Mouse (Mus musculus): ENCODE data around the gene Fam208a.

Gene Fam208a

GRCm38 (mm10) chr14:27428573-27428972 is at the start of gene Fam208a:
TSS of gene Fam208a (plus strand) at chr14:27428834.
- DNase-seq = peak; percentile 95

- no peak for DNase-seq
Observed at GRCm38 (mm10) chr14:27379404-27379803, 49.2 kb upstream of the Fam208a start.

- no peak for DNase-seq
Observed at GRCm38 (mm10) chr14:27381459-27381858, 47.2 kb upstream of the Fam208a start.

GRCm38 (mm10) chr14:27383321-27383830 is 45.3 kb upstream of the Fam208a start:
- no peak for DNase-seq

- no peak for DNase-seq
Observed at GRCm38 (mm10) chr14:27384143-27384542, 44.5 kb upstream of the Fam208a start.

GRCm38 (mm10) chr14:27388616-27389015 is 40.0 kb upstream of the Fam208a start:
- DNase-seq = no peak

- no peak for DNase-seq
Observed at GRCm38 (mm10) chr14:27389722-27390121, 38.9 kb upstream of the Fam208a start.

GRCm38 (mm10) chr14:27390663-27391062 is 38.0 kb upstream of the Fam208a start:
- DNase-seq = no peak

GRCm38 (mm10) chr14:27391776-27392308 is 36.8 kb upstream of the Fam208a start:
- peak; percentile 70 for DNase-seq

- no peak for DNase-seq
Observed at GRCm38 (mm10) chr14:27392660-27393059, 36.0 kb upstream of the Fam208a start.

- no peak for DNase-seq
Observed at GRCm38 (mm10) chr14:27393806-27394205, 34.8 kb upstream of the Fam208a start.

- no peak for DNase-seq
Observed at GRCm38 (mm10) chr14:27396424-27396823, 32.2 kb upstream of the Fam208a start.

GRCm38 (mm10) chr14:27397526-27397925 is 31.1 kb upstream of the Fam208a start:
- no peak for DNase-seq

GRCm38 (mm10) chr14:27400495-27400894 is 28.1 kb upstream of the Fam208a start:
- DNase-seq = no peak

- no peak for DNase-seq
Observed at GRCm38 (mm10) chr14:27401717-27402278, 26.8 kb upstream of the Fam208a start.

- DNase-seq = no peak
Observed at GRCm38 (mm10) chr14:27402332-27403250, 26.0 kb upstream of the Fam208a start.

- no peak for DNase-seq
Observed at GRCm38 (mm10) chr14:27405452-27405851, 23.2 kb upstream of the Fam208a start.

GRCm38 (mm10) chr14:27405947-27406346 is 22.7 kb upstream of the Fam208a start:
- DNase-seq = no peak

GRCm38 (mm10) chr14:27408240-27408639 is 20.4 kb upstream of the Fam208a start:
- DNase-seq = no peak

- no peak for DNase-seq
Observed at GRCm38 (mm10) chr14:27409662-27410061, 19.0 kb upstream of the Fam208a start.

- no peak for DNase-seq
Observed at GRCm38 (mm10) chr14:27411492-27411891, 17.1 kb upstream of the Fam208a start.

- no peak for DNase-seq
Observed at GRCm38 (mm10) chr14:27412699-27413098, 15.9 kb upstream of the Fam208a start.

- DNase-seq = peak; percentile 48
Observed at GRCm38 (mm10) chr14:27413961-27414360, 14.7 kb upstream of the Fam208a start.

- no peak for DNase-seq
Observed at GRCm38 (mm10) chr14:27420816-27421215, 7.8 kb upstream of the Fam208a start.
